Mouse (Mus musculus) liver, embryonic 13.5 days (tissue): ENCODE measurements around the gene Ttc23. TPM values are rescaled to one million over a fixed set of nuclear protein-coding genes. Genes with fewer than 3 reads are reported as not detected.

ENCODE experiments used
- ATAC-seq: fragments of 200-750 bp; cut with Nextera tagmentation; 2 replicates; pipeline ENCODE4 v1.8.0; 2017; ENCODE audit warnings: low read depth, mild to moderate bottlenecking, moderate number of reproducible peaks, moderate library complexity
- DNase-seq: peaks from one replicate; pipeline ENCODE4 v3.0.0; 2022
- H3K27ac ChIP-seq: fragments of 300-500 bp; sonication (generic); 2 replicates; pipeline ENCODE4 v1.5.1; 2015; ENCODE audit warnings: moderate library complexity, mild to moderate bottlenecking, inconsistent platforms
- H3K27me3 ChIP-seq: fragments of 300-500 bp; sonication (generic); 2 replicates; pipeline ENCODE4 v1.6.1; 2015; ENCODE audit warnings: mild to moderate bottlenecking, inconsistent platforms
- H3K36me3 ChIP-seq: fragments of 300-500 bp; sonication (generic); 2 replicates; pipeline ENCODE4 v1.6.1; 2015; ENCODE audit warnings: mild to moderate bottlenecking, inconsistent platforms
- H3K4me1 ChIP-seq: fragments of 300-500 bp; sonication (generic); replicated peaks from 2 replicates; pipeline ENCODE4 v1.6.1; 2015; ENCODE audit warnings: inconsistent platforms
- H3K4me2 ChIP-seq: fragments of 300-500 bp; sonication (generic); 2 replicates; pipeline ENCODE4 v1.6.1; 2015; ENCODE audit warnings: inconsistent platforms, mild to moderate bottlenecking, moderate library complexity
- H3K4me3 ChIP-seq: fragments of 300-500 bp; sonication (generic); replicated peaks from 2 replicates; pipeline ENCODE4 v1.5.1; 2015; ENCODE audit warnings: mild to moderate bottlenecking, inconsistent platforms
- H3K9ac ChIP-seq: fragments of 300-500 bp; sonication (generic); 2 replicates; pipeline ENCODE4 v1.6.1; 2015; ENCODE audit warnings: mild to moderate bottlenecking, inconsistent platforms
- H3K9me3 ChIP-seq: fragments of 300-500 bp; sonication (generic); replicated peaks from 2 replicates; pipeline ENCODE4 v1.6.1; 2016; ENCODE audit warnings: inconsistent platforms
- WGBS: fragments of 180-500 bp; shearing (Covaris S2); methylation state at CpG from one replicate; pipeline ENCODE4 v1.1.7; 2015; ENCODE audit not compliant: insufficient replicate concordance; 5-methylcytosine and 5-hydroxymethylcytosine counted together
- polyA plus RNA-seq: library from polyadenylated mRNA; unstranded; fragments of >200 nt; fragmentation: Nextera tagmentation; extraction: Ambion mirVana; gene quantifications from 2 replicates; pipeline ENCODE4 v1.2.1, GENCODE M21; 2015

The Ttc23 gene
- polyA plus RNA-seq, 1 experiment from 2014 or later, result 4.9 TPM

GRCm38 (mm10) chr7:67718804-67719203 lies 71.6 kb downstream of the Ttc23 start:
- 79% methylated on average over 8 of the region's 8 CpGs for WGBS
- Histone ChIP-seq H3K4me2 (no peak overlapping the region), H3K9ac (no peak overlapping the region), H3K27ac (no peak overlapping the region), H3K4me3 (no peak overlapping the region), H3K4me1 (no peaks in the 10 kb centered on the region), H3K9me3 (no peaks in the 10 kb centered on the region), H3K27me3 (no peaks in the 10 kb centered on the region), H3K36me3 (no peaks in the 10 kb centered on the region)
- DNase-seq, result no peak
- no peak for ATAC-seq

- no peaks in the 10 kb centered on the region for H3K36me3 ChIP-seq
- no peak overlapping the region for H3K4me3 ChIP-seq
- H3K27ac ChIP-seq, result no peak overlapping the region
- ATAC-seq, result no peak
- H3K9ac ChIP-seq, result no peak overlapping the region
- 43% methylated on average over 2 of the region's 2 CpGs for WGBS
- H3K4me2 ChIP-seq, result no peak overlapping the region
- no peaks in the 10 kb centered on the region for H3K27me3 ChIP-seq
- H3K4me1 ChIP-seq, result no peaks in the 10 kb centered on the region
- DNase-seq, result no peak
- no peaks in the 10 kb centered on the region for H3K9me3 ChIP-seq
Measured at GRCm38 (mm10) chr7:67722163-67722562, 75.0 kb downstream of the Ttc23 start.

GRCm38 (mm10) chr7:67724536-67724935 lies 77.3 kb downstream of the Ttc23 start:
- Histone ChIP-seq H3K27me3 (no peaks in the 10 kb centered on the region), H3K4me3 (no peak overlapping the region), H3K9ac (no peak overlapping the region), H3K36me3 (no peaks in the 10 kb centered on the region), H3K9me3 (no peaks in the 10 kb centered on the region), H3K4me1 (no peaks in the 10 kb centered on the region), H3K4me2 (no peak overlapping the region), H3K27ac (no peak overlapping the region)
- WGBS, result 70% methylated on average over 4 of the region's 4 CpGs
- ATAC-seq (no peak), DNase-seq (no peak)

GRCm38 (mm10) chr7:67725016-67725415 lies 77.8 kb downstream of the Ttc23 start:
- DNase-seq, result no peak
- H3K9ac ChIP-seq, result no peak overlapping the region
- H3K36me3 ChIP-seq, result no peaks in the 10 kb centered on the region
- H3K9me3 ChIP-seq, result no peaks in the 10 kb centered on the region
- no peaks in the 10 kb centered on the region for H3K4me1 ChIP-seq
- H3K27ac ChIP-seq, result no peak overlapping the region
- no peak overlapping the region for H3K4me3 ChIP-seq
- no peak overlapping the region for H3K4me2 ChIP-seq
- H3K27me3 ChIP-seq, result no peaks in the 10 kb centered on the region
- WGBS, result 83% methylated on average over 9 of the region's 9 CpGs
- no peak for ATAC-seq

- no peaks in the 10 kb centered on the region for H3K27me3 ChIP-seq
- no peaks in the 10 kb centered on the region for H3K4me1 ChIP-seq
- no peak overlapping the region for H3K4me3 ChIP-seq
- 64% methylated on average over 4 of the region's 4 CpGs for WGBS
- ATAC-seq (no peak), DNase-seq (no peak)
- H3K36me3 ChIP-seq, result no peaks in the 10 kb centered on the region
- no peaks in the 10 kb centered on the region for H3K9me3 ChIP-seq
- H3K27ac ChIP-seq, result no peak overlapping the region
- H3K9ac ChIP-seq, result no peak overlapping the region
- no peak overlapping the region for H3K4me2 ChIP-seq
Measured at GRCm38 (mm10) chr7:67728203-67728602, 81.0 kb downstream of the Ttc23 start.

- DNase-seq (no peak), ATAC-seq (no peak)
- H3K9ac ChIP-seq, result no peak overlapping the region
- H3K4me1 ChIP-seq, result no peaks in the 10 kb centered on the region
- H3K27ac ChIP-seq, result no peak overlapping the region
- no peaks in the 10 kb centered on the region for H3K9me3 ChIP-seq
- WGBS, result 78% methylated on average over 4 of the region's 4 CpGs
- H3K27me3 ChIP-seq, result no peaks in the 10 kb centered on the region
- H3K4me3 ChIP-seq, result no peak overlapping the region
- no peak overlapping the region for H3K4me2 ChIP-seq
- H3K36me3 ChIP-seq, result no peaks in the 10 kb centered on the region
Measured at GRCm38 (mm10) chr7:67728809-67729208, 81.6 kb downstream of the Ttc23 start.

GRCm38 (mm10) chr7:67730431-67731110 lies 83.4 kb downstream of the Ttc23 start:
- Histone ChIP-seq H3K27me3 (no peaks in the 10 kb centered on the region), H3K27ac (no peak overlapping the region), H3K4me2 (no peak overlapping the region), H3K9ac (no peak overlapping the region), H3K36me3 (no peaks in the 10 kb centered on the region), H3K9me3 (no peaks in the 10 kb centered on the region), H3K4me1 (no peaks in the 10 kb centered on the region), H3K4me3 (no peak overlapping the region)
- ATAC-seq (no peak), DNase-seq (no peak)
- 54% methylated on average over 5 of the region's 5 CpGs for WGBS

- WGBS, result 67% methylated on average over 4 of the region's 4 CpGs
- H3K4me1 ChIP-seq, result no peaks in the 10 kb centered on the region
- DNase-seq, result no peak
- no peaks in the 10 kb centered on the region for H3K27me3 ChIP-seq
- no peak overlapping the region for H3K9ac ChIP-seq
- H3K4me2 ChIP-seq, result no peak overlapping the region
- H3K36me3 ChIP-seq, result no peaks in the 10 kb centered on the region
- no peak for ATAC-seq
- H3K27ac ChIP-seq, result no peak overlapping the region
- H3K9me3 ChIP-seq, result no peaks in the 10 kb centered on the region
- H3K4me3 ChIP-seq, result no peak overlapping the region
Measured at GRCm38 (mm10) chr7:67732276-67732675, 85.1 kb downstream of the Ttc23 start.

GRCm38 (mm10) chr7:67740382-67740781 lies 93.2 kb downstream of the Ttc23 start:
- DNase-seq (no peak), ATAC-seq (no peak)
- Histone ChIP-seq H3K4me1 (peaks cover 7% of the 10 kb centered on the region), H3K4me2 (no peak overlapping the region), H3K4me3 (no peak overlapping the region), H3K36me3 (no peaks in the 10 kb centered on the region), H3K9me3 (no peaks in the 10 kb centered on the region), H3K27ac (no peak overlapping the region), H3K27me3 (no peaks in the 10 kb centered on the region), H3K9ac (no peak overlapping the region)
- 79% methylated on average over 4 of the region's 4 CpGs for WGBS

- Histone ChIP-seq H3K9ac (no peak overlapping the region), H3K36me3 (no peaks in the 10 kb centered on the region), H3K4me1 (peaks cover 7% of the 10 kb centered on the region), H3K27me3 (no peaks in the 10 kb centered on the region), H3K9me3 (no peaks in the 10 kb centered on the region), H3K4me2 (no peak overlapping the region), H3K27ac (no peak overlapping the region), H3K4me3 (no peak overlapping the region)
- DNase-seq, result no peak
- ATAC-seq, result no peak
- WGBS, result 76% methylated on average over 5 of the region's 5 CpGs
Measured at GRCm38 (mm10) chr7:67740796-67741195, 93.6 kb downstream of the Ttc23 start.

GRCm38 (mm10) chr7:67741706-67742105 lies 94.5 kb downstream of the Ttc23 start:
- ATAC-seq (no peak), DNase-seq (no peak)
- Histone ChIP-seq H3K9me3 (no peaks in the 10 kb centered on the region), H3K4me1 (peaks cover 7% of the 10 kb centered on the region), H3K27ac (no peak overlapping the region), H3K4me2 (no peak overlapping the region), H3K36me3 (no peaks in the 10 kb centered on the region), H3K4me3 (no peak overlapping the region), H3K9ac (no peak overlapping the region), H3K27me3 (no peaks in the 10 kb centered on the region)
- WGBS, result 66% methylated on average over 7 of the region's 7 CpGs

- 66% methylated on average over 4 of the region's 4 CpGs for WGBS
- Histone ChIP-seq H3K9me3 (no peaks in the 10 kb centered on the region), H3K9ac (no peak overlapping the region), H3K4me3 (no peak overlapping the region), H3K27me3 (0 out of 2 replicates have a peak, but pooled peaks cover 3% of the 10 kb centered on the region), H3K4me1 (no peaks in the 10 kb centered on the region; the same call in 1 of the 2 replicates), H3K36me3 (no peaks in the 10 kb centered on the region), H3K27ac (no peak overlapping the region), H3K4me2 (no peak overlapping the region)
- DNase-seq, result no peak
- ATAC-seq, result no peak
Measured at GRCm38 (mm10) chr7:67747731-67748305, 100.6 kb downstream of the Ttc23 start.
